In genomic region chr9:64624536-64624935, GRCm38 (mm10) we compare ENCODE assay signal across 9 mouse cellular contexts.
DNase-seq lines count a peak whose midpoint lies in the region; ATAC-seq and TF ChIP-seq lines count a peak whose summit lies in the region.
"Had no signal": no experiment of that assay in that cellular context is flagged by ENCODE, and none has a peak within 500 bp of the region (broad histone marks: within the 10 kb centered on the region; RNA-seq: fewer than 3 reads in every experiment).

No protein-coding gene starts in this region.

- intact Hi-C loops in heart, postnatal 10 days (cut with DNase I), result no loop called here

- TF ChIP-seq CTCF in layer of hippocampus, adult 2 months (conservative IDR thresholded peaks at IDR 0.05), result no peak

- H3K27ac ChIP-seq in layer of hippocampus, adult 2 months, result no peak overlapping the region
- H3K27ac ChIP-seq: limb, embryonic 12.5 days had no signal

- ATAC-seq in monocyte, adult 5-6 weeks (replicated peaks; ENCODE audit: insufficient number of reproducible peaks, low FRiP score, low TSS enrichment, poor library complexity, severe bottlenecking), result no peak

- DNase-seq in heart, postnatal 10 days, result peak; percentile 53 to 71
- no peak for DNase-seq in heart, adult 8-10 months (ENCODE audit: low spot score)
- DNase-seq in 3T3-L1 (ENCODE audit: low read depth, low spot score), result peak; percentile 68
- DNase-seq in adrenal gland, postnatal 14 days, result peak; percentile 76
- peak; percentile 83 to 85 for DNase-seq in kidney, postnatal 4 days
- no peak for DNase-seq in layer of hippocampus, adult 9-11 months
- no peak for DNase-seq in layer of hippocampus, adult 2 months (ENCODE audit: low spot score in 2 of 2)

- H3K4me3 ChIP-seq in layer of hippocampus, adult 2 months, result no peak overlapping the region
- H3K4me3 ChIP-seq: limb, embryonic 12.5 days had no signal

Comparison
In these comparisons a context has a peak if more than half of its experiments do, and no peak if none do; other contexts are left out.
1. DNase-seq: peak in heart, postnatal 10 days (2 of 2), 3T3-L1 (single experiment), adrenal gland, postnatal 14 days (single experiment) and kidney, postnatal 4 days (2 of 2); none in heart, adult 8-10 months (single experiment), layer of hippocampus, adult 9-11 months (single experiment) and layer of hippocampus, adult 2 months (0 of 2).